Mouse (Mus musculus) CD4-positive helper T cell, adult 2 months (primary cell): ENCODE results near the gene Ppard.

Source experiments
- DNase-seq: peaks from one replicate; pipeline ENCODE4 v3.0.0-alpha.2; 2012; ENCODE audit warnings: low read depth, missing footprints, low spot score

Ppard gene

GRCm38 (mm10) chr17:28255651-28256050, 23.2 kb downstream of the Ppard start:
- no peak for DNase-seq

GRCm38 (mm10) chr17:28256651-28257328, 24.3 kb downstream of the Ppard start:
- peak; percentile 94 for DNase-seq

GRCm38 (mm10) chr17:28258325-28258724, 25.8 kb downstream of the Ppard start:
- DNase-seq: no peak

GRCm38 (mm10) chr17:28259890-28260542, 27.5 kb downstream of the Ppard start:
- DNase-seq: peak; percentile 53

GRCm38 (mm10) chr17:28260543-28260909, 28.0 kb downstream of the Ppard start:
- no peak for DNase-seq

- no peak for DNase-seq
Measured at GRCm38 (mm10) chr17:28261795-28262194, 29.3 kb downstream of the Ppard start.

- DNase-seq: no peak
Measured at GRCm38 (mm10) chr17:28263181-28263894, 30.8 kb downstream of the Ppard start.

- no peak for DNase-seq
Measured at GRCm38 (mm10) chr17:28267251-28267650, 34.8 kb downstream of the Ppard start.

- no peak for DNase-seq
Measured at GRCm38 (mm10) chr17:28270165-28270564, 37.7 kb downstream of the Ppard start.

DNA sequence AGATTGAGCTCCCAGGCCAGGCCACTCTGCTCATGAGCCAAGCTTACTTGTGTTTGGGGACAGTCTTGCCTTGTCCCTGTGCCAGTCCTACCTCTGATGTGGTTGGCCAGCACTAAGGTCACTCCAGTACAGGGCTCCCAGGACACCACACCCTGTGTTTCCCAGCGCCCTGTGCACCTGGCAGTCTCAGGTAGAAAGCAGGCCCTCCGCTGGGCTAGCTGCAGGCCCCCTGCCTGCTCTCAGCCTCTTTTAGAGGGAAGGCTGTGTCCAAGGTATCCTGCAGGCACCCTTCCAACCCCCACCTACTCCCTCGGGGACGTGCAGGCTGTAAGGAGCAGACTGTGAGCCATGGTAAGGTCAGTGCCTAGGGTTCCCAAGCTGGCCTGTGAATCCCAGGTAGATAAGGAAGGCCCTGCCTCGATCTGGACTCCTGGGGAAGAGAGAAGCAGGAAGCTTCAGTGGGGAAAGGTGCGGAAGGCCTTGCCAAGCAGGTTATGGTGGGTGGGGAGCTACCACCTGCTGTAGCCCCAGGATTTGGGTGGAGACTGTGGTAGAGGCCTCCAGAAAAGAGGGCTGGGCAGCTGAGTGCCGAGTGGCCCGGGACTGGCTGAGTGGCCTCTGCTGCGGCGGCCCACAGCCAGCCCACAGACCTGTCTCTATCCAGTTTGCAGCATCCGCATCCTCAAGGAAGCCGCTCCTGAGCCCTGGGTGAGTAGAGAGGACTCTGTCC, 39.2 kb downstream of the Ppard start:
- no peak for DNase-seq

- DNase-seq: no peak
Measured at GRCm38 (mm10) chr17:28272281-28272680, 39.8 kb downstream of the Ppard start.

- no peak for DNase-seq
Measured at GRCm38 (mm10) chr17:28272837-28273236, 40.3 kb downstream of the Ppard start.

- no peak for DNase-seq
Measured at GRCm38 (mm10) chr17:28274739-28275138, 42.2 kb downstream of the Ppard start.

DNA sequence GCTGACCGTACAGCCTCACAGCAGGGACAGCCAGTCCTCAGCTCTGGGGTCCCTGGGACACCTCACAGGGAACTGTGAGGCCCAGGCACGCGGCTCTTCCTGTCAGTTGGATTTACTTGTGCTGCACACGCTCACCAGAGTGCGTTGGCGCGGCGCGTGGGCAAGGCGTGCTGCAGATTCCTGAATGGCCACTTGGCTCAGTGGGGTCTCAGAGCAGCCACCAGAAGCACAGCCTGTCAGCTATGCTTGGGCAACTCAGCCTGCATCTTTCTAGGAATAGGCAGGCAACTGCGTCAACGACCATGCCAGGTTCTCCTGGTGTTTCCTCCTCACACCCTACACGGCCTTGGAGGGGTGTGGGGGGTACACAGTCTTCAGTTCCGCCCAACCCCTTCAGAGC, 44.7 kb downstream of the Ppard start:
- no peak for DNase-seq

GRCm38 (mm10) chr17:28277721-28278120, 45.2 kb downstream of the Ppard start:
- no peak for DNase-seq

DNA sequence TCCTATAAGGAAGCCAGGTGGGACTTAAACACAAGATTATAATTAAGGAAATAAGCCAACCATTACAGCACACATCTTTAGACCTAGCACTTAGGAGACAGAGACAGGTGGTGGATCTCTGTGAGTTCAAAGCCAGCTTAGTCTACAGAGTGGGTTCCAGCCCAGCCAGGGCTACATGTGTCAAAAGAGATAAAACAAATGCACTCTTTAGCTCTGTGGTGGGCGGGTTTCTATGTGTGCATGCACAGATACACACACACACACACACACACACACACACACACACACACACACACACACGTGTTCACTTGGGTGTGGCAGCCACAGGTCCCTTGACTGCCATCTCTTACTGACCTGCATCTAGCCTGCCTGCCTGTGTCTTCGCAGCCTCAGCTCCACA, 45.7 kb downstream of the Ppard start:
- no peak for DNase-seq

- no peak for DNase-seq
Measured at GRCm38 (mm10) chr17:28279236-28279635, 46.7 kb downstream of the Ppard start.

- no peak for DNase-seq
Measured at GRCm38 (mm10) chr17:28279780-28280422, 47.4 kb downstream of the Ppard start.

DNA sequence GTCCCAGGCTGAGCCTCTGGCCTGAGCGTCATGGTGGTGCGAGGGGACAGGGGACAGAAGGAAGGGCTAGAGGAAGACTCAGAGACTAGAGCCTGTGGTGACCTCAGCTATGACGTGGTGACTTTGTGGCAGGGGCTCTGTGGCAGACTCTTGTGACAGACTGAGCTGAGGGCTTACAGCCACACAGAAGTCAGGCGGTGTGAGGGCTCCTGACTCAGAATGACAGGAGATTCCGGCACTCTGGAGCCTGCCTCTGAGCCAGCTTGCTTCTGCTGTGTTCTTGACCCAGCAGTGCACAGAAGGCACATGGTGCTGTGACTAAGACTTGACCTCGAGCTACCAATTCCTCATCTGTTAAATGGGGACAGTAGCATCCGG, 47.9 kb downstream of the Ppard start:
- no peak for DNase-seq

- no peak for DNase-seq
Measured at GRCm38 (mm10) chr17:28280831-28281377, 48.4 kb downstream of the Ppard start.

DNA sequence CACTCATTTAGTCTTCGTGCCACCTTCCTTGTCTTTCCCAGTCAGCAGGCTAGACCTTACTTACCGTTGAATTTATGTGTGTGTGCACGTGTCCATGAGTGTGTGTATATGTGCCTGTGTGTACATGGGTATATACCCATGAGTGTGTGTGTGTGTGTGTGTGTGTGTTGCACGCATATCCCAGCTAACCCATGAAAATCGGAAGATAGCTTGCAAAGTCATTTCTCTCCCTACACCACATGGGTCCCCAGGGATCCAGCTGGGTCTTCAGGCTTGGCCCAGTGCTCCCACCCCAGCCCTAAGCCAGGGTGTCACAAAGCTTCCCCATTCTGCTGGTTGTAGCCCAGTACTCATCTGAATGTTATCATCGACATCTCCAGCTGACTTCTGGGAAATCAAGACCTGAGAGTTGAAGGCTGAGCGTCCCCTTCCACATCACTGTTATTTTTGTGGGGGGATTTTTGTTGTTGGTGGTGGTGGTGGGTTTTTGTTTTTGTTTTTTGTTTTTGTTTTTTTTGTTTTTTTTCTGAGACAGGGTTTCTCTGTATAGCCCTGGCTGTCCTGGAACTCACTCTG, 49.5 kb downstream of the Ppard start:
- no peak for DNase-seq
